Mouse (Mus musculus) kidney, postnatal 10 days (tissue): ENCODE data around the gene Psmb2.

ENCODE experiments used
- DNase-seq: peaks from one replicate; pipeline ENCODE4 v3.0.0; 2021; ENCODE audit warnings: mixed read lengths

The Psmb2 gene

DNA sequence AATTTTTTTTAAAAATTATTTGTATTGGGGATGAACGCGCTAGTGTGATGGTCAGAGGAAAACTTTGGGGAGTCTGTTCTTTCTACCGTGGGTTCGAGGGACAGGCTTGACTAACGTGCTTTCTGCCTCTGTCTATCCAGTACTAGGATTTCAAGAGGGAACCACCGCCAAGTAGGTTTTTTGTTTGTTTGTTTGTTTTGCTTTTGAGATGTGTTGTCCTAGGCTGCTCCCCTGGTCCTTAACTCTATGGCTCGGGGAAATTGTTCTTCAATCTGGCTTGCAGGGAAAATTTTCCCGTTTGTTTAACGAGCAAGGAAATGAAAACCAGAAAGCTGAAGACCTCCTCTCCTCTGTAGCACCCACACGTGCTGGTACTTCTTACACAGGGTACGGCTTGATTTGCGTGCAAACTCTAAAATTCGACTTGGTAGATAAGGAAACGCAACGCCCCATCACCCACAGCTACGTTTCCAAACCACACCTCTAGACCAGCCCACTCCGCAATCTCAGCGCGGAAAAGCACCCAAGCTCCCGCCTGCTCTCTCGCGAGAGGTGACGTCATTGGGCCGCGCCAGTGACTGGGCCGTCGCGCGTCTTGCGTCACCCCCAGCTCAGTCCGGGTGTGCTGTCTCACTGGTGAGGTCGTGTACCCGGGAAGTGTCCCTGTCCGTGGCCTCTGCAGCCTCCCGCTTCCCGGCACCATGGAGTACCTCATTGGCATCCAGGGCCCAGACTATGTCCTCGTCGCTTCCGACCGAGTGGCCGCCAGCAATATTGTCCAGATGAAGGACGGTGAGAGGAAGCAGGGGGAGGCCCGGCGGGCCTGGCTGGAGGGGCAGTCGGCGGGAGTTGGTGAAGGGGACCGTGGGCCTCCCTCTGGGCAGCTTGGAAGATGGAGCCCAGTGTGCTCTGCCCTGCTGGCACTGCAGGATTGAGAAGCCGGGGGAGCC is at the start of gene Psmb2:
Gene Psmb2, plus strand, starts transcription at position 577 of the 950 bp plus-strand sequence.
- DNase-seq, result peak; percentile 99

DNA sequence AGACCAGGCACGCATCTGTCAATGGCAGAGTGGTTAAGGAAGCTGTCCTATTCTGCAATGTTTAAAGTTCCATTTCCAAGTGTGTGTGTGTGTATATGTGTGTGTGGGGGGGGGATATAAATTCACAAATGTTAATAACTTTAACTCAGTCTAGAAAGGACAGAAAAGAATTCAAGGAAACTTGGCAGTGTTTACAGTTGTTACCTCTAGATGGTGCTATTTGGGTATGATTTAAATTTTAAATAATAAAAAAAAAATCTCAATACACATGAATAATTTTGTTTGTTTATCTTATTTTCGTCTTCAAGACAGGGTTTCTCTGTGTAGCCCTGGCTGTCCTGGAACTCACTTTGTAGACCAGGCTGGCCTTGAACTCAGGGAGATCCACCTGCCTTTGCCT is 45.5 kb upstream of the Psmb2 start:
- no peak for DNase-seq

DNA sequence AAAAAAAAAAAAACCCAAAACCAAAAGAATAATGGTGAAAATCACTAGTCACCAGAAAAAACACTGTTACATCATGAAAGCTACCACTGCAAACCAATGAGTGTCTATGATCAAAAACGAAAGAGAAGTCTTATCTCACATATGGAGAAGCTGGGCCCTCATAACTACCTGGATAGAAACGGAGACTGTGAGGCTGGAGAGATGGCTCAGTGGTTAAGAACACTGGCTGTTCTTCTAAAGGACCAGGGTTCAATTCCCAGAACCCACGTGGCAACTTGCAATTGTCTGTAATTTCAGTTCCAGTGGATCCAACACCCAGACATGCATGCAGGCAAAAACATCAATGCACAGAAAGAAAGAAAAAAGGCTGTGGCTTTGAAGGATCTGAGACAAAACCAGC is 44.8 kb upstream of the Psmb2 start:
- no peak for DNase-seq

DNA sequence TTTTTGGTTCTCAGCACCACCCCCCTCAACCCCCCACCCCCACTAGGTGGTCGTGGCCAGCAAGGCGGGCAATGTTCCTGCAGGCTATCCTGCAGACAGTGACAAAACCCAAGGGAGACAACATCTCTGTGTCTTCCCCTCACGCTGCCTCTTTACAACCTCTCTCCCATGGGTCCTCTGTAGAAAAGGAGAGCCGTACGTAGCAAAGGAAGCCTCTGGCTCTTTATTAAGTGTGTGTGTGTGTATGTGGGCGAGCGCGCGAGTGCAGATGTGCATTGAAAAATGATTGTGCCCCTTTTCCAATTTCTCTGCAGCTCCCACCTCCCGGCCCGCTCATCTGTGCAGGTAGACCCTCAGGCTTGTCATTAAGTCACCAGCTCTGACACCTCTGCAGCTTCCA is 41.1 kb upstream of the Psmb2 start:
- DNase-seq, result no peak

DNA sequence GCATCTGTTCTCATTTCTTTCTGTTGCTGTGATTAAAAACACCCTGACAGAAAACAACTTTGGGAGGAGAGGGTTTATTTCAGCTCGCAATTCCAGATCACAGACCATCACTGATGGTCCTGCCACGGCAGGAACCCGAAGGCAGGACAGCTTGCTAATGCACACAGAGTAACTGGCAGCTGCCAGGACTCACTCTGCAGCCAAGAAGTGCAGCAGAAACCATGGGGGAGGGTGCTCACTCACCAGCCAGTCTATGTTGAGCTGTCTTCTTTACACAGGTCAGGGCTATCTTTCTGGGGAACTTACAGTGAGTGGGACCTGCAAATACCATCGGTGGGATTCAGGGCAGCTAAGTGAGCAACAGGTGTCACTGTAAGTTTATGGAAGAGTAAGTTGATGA is 40.0 kb upstream of the Psmb2 start:
- DNase-seq, result no peak

DNA sequence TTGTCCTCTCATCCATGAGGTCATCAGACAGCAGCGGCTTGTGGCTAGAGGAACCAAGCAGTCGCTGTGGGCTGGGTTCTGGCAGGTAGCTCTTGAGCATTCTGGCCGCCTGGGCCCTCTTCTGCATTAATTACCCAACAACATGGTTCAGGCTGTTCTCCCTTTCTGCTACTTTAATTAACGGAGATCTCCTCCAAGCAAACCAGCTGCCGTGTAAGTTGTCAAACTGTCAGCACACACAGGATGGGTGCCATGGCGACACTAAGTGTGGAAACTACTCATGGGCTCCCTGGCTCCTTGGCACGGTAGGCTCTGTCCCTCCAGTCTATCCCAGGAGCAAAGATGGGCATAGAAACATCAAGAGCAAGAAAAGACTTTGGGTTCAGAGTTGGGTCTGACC is 38.1 kb upstream of the Psmb2 start:
- DNase-seq, result no peak

DNA sequence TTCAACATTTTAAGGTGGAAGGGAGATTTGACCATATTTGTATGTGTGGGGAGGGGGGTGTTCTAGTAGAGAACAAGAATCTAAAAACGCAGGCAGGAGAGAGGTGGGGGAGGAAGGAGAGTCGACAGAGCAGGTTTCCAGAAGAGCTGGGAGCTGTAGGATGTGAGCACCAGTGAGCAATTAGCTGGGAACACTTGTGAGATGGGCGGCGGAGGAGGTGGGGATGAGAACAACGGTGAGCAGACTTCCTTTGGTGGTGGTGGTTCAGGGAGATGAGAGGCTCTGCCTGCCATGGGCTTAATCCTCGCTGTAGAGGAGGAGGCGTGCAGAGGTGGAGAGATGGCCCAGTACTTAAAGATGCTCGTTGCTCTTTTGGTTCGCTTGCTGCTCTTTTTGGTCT is 35.5 kb upstream of the Psmb2 start:
- DNase-seq, result no peak

DNA sequence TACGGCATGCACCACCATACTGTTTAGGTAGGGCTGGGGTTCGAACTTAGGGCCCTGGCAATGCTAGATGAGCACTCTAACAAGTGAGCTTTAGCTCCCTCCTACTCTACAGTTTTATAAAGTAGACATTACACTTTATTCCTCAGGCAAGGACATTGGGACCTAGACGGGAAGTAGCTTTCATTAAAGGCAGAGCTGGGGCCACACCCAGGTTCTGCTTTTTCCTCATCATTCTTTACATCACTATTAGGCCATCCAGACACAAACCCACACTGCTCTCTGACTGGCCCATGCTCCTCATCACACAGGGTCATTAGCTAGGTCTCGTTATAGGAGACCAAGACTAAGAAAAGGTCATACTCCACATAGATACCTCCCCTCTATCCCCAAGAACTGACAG is 33.6 kb upstream of the Psmb2 start:
- DNase-seq, result no peak

DNA sequence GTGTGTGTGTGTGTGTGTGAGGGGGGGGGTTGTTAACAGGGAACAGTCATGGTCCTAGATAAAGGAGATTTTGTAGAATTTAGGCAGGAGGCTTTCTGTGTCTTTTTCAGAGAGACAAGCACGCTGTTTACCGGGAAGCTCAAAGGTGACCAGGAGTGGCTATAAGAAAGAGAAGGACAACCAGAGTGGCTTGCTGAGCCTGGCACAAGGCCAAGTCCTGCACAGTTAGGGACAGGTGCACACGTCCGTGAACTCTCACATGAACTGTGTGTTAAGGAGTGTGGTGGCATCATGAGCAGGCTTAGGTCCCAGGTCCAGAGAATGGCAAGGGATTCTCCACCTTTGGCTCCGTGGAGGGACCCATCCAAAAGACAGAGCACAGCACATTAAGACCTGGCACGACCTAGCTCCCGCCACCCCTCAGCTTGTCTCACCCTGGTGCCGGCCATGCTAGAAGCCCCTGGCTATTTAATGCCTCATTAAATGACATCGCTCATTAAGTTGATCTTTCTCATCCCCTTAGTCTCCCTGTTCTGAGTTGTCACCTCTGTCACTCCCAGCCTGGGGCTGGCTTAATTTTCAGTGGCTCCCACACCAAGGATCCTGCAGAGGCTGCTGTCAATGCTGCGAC is 33.0 kb upstream of the Psmb2 start:
- DNase-seq, result peak; percentile 26

DNA sequence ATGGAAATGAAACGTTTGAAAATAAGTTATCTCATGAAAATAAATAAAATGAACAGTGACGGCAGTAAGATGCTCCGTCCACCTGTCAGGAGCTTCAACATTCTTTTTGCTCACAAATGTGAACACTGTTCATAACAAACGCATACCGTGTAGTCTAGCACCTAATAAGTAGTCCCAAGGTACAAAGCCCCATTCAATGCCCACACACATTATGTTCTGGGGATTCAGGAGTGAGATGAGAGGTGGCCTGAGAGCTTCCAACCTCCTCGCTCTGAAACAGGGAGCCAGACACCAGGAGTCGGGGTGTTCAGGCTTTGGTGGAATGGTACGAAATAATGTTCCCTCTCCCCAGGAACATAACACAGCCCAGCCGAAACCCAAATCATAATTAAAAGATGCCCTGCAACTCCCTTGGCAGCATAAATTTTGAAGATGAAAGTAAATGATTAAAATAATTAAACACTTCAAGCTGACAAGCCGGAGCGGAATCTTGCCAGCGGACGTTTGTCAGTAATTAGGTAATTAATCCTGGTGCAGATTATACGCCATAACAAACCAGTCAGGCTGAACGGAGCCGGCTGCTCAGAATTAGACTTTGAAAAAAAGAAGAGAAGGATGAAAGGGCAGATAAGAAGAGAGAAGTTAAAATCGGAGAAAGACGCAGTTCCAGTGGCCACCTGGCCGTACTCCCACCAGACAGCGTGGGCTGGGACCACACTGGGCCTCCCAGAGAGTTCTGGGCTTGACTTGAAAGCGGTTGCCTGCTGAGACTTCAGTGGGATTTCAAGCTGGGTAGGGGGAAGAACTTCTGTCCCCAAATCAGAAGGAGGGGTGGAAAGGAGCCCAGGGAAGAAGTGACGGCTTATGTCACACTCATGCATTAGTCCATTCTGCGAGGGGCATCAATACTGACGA is 29.2 kb upstream of the Psmb2 start:
- DNase-seq, result peak; percentile 42

DNA sequence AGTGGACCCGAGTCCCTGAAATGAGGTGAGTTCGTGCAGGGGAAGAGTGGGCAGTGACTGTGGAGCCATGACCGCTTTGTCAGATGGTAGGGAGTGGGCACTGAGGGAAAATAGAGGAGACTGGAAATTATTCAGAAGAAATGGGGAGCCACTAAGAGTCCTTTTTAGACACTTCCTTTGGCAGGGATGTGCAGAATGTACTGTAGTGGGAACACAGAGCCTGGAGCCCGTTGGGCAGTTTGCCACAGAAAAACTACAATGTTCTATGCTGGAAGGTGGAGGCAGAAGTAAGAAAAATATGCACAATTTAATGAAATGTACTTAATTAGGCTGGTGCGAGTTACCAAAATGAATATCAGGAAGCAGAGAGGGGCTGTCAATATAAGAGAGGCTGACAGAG is 24.3 kb upstream of the Psmb2 start:
- no peak for DNase-seq

DNA sequence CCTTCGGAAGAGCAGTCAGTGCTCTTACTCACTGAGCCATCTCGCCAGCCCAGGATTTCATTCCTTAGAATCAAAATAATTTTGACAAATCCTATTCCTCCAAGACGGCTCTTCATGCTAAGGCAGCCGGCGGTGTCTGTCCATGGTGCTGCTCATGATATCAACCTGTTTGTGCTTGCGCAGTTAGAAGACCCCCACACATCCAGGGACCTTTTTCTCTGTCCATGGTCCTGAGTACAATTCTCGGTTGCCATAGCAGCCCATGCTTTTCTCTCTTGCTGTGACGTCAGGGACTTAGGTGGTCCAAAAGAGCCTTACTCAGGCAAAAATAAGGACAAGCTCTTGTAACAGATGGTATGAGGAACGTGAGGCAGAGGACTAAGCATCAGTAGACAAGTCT is 22.1 kb upstream of the Psmb2 start:
- peak; percentile 80 for DNase-seq

DNA sequence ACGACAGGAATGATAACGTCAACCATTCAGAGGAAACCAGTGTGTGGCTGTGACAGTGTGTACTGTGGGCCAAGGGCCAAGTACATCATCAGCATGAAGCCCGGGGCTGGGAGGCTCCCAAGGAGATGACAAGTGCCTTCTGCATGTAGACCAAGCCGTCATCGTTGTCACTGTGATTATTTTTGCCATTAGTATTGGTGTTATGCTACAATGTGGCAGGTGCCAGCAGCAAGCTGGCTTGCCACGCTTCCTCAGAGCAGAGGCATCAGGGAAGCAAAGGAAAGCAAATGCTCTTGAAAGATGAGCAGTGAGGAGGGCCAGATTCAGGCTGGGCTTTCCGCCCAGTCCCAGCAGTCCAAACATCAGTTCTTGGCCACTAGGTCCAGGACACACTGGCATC is 16.2 kb upstream of the Psmb2 start:
- no peak for DNase-seq

DNA sequence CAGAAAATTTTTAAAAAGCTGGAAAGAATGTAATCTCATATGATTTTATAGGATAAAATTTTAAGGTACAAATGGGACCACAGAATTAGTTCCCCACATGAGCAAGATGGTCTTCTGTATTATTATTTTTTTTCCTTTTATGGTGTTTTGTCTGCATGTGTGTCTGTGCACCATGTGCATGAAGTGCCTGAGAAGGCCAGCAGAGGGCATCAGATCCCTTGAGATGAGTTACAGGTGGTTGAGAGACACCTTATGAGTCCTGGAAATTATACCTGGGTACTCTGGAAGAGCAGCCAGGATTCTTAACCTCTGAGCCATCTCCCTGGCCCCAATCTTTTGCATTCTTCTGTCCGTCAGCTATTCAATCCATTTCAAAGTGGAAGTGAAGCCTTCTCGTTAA is 10.4 kb upstream of the Psmb2 start:
- DNase-seq, result no peak

DNA sequence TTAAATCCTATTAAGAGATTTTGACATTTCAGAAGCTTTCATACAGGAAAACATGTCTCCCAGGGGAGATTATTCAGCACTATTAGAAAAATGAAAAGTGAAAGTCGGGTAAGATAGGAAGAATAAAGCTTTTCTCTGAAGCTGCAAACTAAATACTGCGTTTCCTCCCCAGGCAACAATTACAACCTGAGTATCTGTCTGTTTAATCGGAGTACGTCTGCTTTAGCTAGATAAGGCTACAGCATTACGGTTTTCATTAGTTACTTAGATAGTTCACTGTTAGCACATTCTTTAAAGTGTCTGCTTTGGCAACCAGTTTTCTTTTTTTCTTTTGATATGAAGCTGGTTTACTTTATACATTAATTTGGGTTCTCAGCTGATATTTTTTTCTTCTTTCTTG is 4.9 kb downstream of the Psmb2 start:
- DNase-seq, result no peak

DNA sequence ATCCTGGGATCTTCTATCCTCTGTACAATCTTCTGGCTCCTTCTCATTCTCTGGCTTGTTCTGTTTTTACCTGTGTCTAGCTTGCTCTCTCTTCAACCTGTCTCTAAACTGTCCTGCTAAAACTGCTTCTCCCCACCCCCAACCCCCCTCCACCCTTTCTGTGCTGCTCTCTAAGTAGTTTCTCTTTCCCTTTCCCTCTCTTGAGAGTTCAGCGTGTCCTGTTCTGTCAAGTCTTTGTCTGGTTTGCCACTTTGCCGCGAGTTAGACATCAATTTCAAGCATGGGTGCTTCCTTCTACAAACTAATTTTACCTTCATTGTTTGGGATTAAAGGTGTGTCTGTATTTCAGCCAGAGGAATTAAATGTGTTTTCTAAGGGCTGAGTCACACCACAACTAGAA is 5.7 kb downstream of the Psmb2 start:
- no peak for DNase-seq

DNA sequence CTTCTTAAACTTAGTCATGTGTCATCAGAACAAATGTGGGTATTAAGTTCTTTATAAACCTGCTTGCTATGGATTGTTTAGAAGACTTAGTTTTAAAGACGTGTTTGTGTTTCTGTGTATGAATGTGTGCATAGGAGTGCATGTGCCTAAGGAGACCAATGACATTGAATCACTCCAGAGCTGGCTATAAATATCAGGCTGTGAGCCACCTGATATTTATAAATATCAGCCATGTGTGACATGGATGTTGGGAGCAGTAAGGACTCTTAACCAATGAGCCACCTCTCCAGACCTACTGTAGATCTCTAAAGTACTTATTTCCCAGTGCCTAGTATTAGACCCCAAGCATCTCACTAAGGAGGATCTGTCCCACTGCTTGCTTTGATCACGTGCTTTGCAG is 12.0 kb downstream of the Psmb2 start:
- DNase-seq, result no peak

DNA sequence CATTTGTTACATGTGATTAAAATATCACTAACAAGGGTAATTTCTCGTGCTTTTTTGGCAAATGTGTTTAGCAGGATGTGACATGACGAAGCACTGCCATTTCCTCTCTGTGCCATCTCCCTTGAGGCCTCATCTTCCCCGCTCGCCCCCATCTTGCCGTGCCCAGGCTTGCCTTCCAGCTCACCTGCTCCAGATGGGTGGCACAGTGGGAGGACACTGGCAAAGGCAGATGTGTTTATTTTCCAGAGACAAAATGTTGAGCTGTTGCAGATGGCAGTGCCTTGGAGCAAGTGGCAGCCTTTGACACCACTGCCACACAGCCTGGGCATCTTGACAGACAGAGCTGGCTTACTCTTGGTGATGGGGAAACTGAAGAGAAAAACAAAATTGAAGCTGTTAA is 15.6 kb downstream of the Psmb2 start:
- no peak for DNase-seq

DNA sequence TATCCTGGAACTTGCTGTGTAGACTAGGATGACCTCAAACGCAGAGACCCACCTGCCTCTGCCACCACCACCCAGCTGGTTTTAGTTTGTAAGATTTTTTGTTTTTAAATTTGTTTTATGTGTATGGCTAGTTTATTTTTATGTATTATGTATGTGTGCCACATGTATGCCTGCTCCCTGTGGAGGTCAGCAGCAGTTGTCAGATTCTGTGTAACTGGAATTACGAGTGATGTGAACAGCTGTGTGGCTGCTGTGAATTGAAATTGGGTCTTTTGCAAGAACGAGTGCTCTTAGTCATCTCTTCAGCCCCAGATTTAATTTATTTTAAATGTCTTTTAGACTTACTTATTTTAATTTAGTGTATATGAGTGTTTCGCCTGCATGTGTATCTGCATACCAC is 19.5 kb downstream of the Psmb2 start:
- no peak for DNase-seq

DNA sequence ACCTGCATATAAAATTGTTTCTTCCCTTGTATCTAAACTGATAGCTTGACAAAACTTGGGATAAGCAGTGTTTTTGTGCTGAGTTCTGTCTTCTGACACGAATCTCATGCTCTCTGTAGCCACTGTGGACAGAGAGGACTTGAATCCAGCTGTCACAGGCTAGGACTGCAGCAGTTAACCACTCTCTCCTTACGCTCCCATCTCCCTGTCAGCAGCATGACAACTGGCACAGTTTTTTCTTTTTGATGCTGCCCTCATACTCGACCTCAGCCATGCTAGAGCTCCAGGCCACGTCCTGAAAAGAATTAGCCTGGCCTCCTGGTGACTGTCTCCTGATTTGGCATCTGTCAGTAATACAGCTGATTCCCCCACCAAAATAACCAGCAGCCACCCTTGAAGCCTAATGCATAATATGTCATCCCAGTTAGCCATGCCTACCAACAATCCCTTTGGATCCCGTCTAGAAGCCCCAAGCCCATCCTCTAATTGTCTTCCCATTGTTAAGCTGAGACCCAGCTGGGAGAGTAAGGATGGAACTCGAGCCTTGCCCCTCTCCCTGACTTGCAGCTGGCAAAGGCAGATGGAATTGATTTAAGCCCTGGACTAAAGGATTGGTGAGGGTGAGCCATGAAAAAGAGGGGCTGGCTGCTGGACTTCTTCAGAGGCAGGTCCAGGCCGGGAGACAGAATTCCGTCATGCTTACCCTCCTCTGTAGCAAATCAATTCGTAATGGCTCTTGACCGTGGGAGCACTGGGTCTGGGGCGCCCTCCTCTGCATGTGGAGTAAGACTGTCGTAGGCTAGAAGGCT is 29.4 kb downstream of the Psmb2 start:
- DNase-seq, result no peak

DNA sequence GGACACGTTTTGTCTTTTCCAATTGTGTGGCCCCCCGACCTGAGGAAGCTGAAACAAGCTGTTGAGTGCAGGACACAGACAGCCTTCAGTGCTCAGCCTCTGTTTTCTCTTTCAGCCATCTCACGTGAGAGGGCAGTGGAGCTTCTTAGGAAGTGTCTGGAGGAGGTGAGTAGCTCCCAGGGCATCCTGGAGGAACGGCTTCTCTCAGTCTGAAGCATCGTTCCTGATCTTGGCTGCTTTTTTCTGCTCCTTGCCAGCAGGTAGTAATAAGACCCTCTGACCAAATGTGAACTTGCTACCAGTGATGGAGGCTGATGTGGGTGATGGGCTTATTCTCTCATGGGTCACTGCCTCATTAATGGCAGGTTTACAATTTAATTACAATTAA is 30.0 kb downstream of the Psmb2 start:
- no peak for DNase-seq

DNA sequence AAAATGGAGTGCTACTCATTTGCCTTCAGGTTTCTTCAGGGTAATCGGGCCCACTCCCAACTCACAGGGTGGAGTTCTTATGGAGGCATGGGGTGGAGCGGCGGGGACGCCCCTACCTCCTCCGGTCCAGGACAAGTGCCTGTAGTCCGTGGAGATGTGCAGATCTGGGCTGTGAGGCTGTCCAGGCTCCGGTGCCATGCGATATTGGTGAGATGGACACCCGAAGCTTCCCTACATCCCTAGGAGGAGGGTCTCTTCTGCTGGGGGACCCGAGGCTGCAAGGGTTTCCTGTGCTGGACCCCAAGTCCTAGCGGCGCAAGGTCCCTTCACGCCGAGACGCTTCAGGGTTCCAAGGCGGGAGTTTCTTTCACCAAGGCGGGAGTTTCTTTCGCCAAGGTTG is 54.7 kb downstream of the Psmb2 start:
- no peak for DNase-seq
